Mouse (Mus musculus) midbrain, embryonic 15.5 days (tissue): ENCODE measurements around the gene Smyd3. TPM values are rescaled to one million over a fixed set of nuclear protein-coding genes. Genes with fewer than 3 reads are reported as not detected.

Experiments
- ATAC-seq: fragments of 200-750 bp; cut with Nextera tagmentation; replicated peaks from 2 replicates; pipeline ENCODE4 v1.8.0; 2017; ENCODE audit warnings: moderate TSS enrichment
- H3K27ac ChIP-seq: fragments of 300-500 bp; sonication (generic); 2 replicates; pipeline ENCODE4 v1.5.1; 2015; ENCODE audit warnings: mild to moderate bottlenecking, inconsistent platforms
- H3K27me3 ChIP-seq: fragments of 300-500 bp; sonication (generic); replicated peaks from 2 replicates; pipeline ENCODE4 v1.6.1; 2015; ENCODE audit warnings: inconsistent platforms
- H3K36me3 ChIP-seq: fragments of 300-500 bp; sonication (generic); replicated peaks from 2 replicates; pipeline ENCODE4 v1.6.1; 2015; ENCODE audit warnings: inconsistent platforms
- H3K4me1 ChIP-seq: fragments of 300-500 bp; sonication (generic); 2 replicates; pipeline ENCODE4 v1.6.1; 2015; ENCODE audit warnings: inconsistent platforms
- H3K4me2 ChIP-seq: fragments of 300-500 bp; sonication (generic); 2 replicates; pipeline ENCODE4 v1.6.1; 2015; ENCODE audit warnings: inconsistent platforms, mild to moderate bottlenecking, moderate library complexity
- H3K4me3 ChIP-seq: fragments of 300-500 bp; sonication (generic); 2 replicates; pipeline ENCODE4 v1.5.1; 2015; ENCODE audit warnings: mild to moderate bottlenecking, inconsistent platforms
- H3K9ac ChIP-seq: fragments of 300-500 bp; sonication (generic); 2 replicates; pipeline ENCODE4 v1.6.1; 2015; ENCODE audit warnings: mild to moderate bottlenecking, inconsistent platforms
- H3K9me3 ChIP-seq: fragments of 300-500 bp; sonication (generic); 2 replicates; pipeline ENCODE4 v1.6.1; 2016; ENCODE audit warnings: inconsistent platforms
- WGBS: fragments of 180-500 bp; shearing (Covaris S2); methylation state at CpG from one replicate; pipeline ENCODE4 v1.1.7; 2015; ENCODE audit warnings: mixed read lengths; 5-methylcytosine and 5-hydroxymethylcytosine counted together
- polyA plus RNA-seq: library from polyadenylated mRNA; unstranded; fragments of >200 nt; fragmentation: Nextera tagmentation; extraction: Ambion mirVana; gene quantifications from 2 replicates; pipeline ENCODE4 v1.2.1, GENCODE M21; 2015

Smyd3 gene
- polyA plus RNA-seq, 1 experiment from 2014 or later, result 24.8 TPM

DNA sequence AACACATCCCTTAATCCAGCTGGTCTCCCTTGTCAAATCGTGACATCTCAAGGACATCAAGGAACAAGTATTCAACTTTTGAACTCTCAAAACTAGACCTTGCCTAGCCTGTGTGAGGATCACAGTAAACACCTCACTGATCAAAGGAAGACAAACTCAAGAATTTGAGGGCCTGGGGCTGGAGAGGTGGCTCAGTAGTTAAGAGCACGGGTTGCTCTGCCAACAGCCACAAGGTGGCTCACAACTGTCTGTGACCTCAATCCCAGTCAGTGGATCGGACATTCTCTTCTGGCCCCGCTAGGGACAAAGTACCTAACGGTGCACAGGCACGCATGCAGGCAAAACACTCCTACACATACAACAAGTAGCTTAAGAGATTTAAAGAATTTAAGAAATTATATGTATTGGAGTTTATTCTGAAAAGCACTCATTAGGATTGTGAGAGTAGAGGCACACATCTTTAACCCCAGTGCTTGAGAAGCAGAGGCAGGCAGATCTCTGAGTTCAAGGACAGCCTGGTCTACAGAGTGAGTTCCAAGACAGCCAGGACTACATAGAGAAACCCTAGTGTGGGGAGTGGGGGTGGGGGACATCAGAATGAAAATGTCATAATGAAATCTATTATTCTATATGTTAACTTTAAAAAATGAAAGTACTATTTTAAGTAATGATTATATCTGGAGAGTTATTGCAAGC, 41.2 kb downstream of the Smyd3 start:
- no peaks in the 10 kb centered on the region for H3K9me3 ChIP-seq
- H3K27ac ChIP-seq, result no peak overlapping the region
- H3K27me3 ChIP-seq, result no peaks in the 10 kb centered on the region
- 0 out of 2 replicates have a peak, but pooled peaks cover 2% of the 10 kb centered on the region for H3K4me1 ChIP-seq
- no peak overlapping the region for H3K9ac ChIP-seq
- WGBS, result 52% methylated on average over 6 of the region's 6 CpGs
- ATAC-seq, result peak; percentile 75
- H3K4me2 ChIP-seq, result no peak overlapping the region
- H3K36me3 ChIP-seq, result no peaks in the 10 kb centered on the region
- H3K4me3 ChIP-seq, result no peak overlapping the region

DNA sequence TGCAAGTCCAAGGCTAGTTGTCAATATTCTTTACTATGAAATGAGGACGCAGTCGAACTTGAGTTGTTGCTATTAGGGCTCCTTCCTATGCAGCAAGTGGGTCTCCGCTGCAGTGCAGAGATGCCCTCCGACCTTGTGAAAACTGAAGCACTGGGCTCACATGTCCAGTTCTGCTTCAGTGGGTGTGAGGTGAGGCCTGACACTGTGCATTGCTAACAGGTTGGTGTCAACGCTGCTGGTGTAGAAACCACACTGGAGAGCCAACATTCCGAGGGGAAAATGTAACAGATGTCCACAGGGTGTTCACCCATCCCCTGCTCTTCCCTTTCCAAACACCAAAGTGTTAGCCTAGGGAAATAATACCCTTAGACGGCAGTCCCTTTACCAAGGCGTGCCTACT, 43.1 kb downstream of the Smyd3 start:
- no peak overlapping the region for H3K4me2 ChIP-seq
- no peaks in the 10 kb centered on the region for H3K27me3 ChIP-seq
- H3K36me3 ChIP-seq, result no peaks in the 10 kb centered on the region
- WGBS, result 88% methylated on average over 8 of the region's 8 CpGs
- no peaks in the 10 kb centered on the region for H3K9me3 ChIP-seq
- no peak for ATAC-seq
- 0 out of 2 replicates have a peak, but pooled peaks cover 2% of the 10 kb centered on the region for H3K4me1 ChIP-seq
- H3K4me3 ChIP-seq, result no peak overlapping the region
- no peak overlapping the region for H3K27ac ChIP-seq
- no peak overlapping the region for H3K9ac ChIP-seq

DNA sequence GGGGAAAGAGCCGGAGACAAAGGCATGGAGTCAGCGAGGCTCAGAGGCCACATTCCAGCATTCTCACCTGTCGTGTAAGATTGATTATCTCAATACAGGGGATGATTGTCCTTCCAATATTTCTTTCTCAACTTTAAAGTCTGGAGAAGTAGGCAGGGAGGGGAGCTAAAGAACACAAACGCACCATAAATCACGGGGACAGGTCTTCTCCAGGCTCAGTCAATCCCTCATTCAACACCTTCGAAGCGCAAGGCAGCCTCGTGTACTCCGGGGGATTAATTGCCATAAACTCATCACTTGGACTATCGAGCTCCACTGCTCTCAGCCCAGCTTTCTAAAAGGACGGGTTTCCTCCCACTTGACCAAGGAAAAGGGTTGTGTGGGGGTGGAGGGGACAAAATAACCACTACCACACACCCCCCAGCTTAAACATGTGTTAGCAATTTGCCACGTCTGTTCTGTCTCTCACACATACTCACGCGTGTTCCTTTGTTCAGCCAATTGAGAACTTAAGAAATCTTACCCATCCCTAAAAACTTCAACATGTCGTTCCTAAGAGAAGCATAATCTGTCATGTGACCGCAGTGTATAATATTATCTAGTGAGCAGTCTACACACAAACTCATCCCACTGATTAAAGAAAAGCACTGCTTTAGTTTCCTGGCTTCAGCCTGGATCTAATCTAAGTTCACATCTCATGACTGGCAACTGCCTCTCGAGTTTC, 43.8 kb downstream of the Smyd3 start:
- no peaks in the 10 kb centered on the region for H3K9me3 ChIP-seq
- WGBS, result 88% methylated on average over 17 of the region's 17 CpGs
- no peaks in the 10 kb centered on the region for H3K36me3 ChIP-seq
- no peaks in the 10 kb centered on the region for H3K27me3 ChIP-seq
- ATAC-seq, result no peak
- no peak overlapping the region for H3K9ac ChIP-seq
- H3K4me2 ChIP-seq, result no peak overlapping the region
- H3K27ac ChIP-seq, result no peak overlapping the region
- 0 out of 2 replicates have a peak, but pooled peaks cover 2% of the 10 kb centered on the region for H3K4me1 ChIP-seq
- H3K4me3 ChIP-seq, result no peak overlapping the region

DNA sequence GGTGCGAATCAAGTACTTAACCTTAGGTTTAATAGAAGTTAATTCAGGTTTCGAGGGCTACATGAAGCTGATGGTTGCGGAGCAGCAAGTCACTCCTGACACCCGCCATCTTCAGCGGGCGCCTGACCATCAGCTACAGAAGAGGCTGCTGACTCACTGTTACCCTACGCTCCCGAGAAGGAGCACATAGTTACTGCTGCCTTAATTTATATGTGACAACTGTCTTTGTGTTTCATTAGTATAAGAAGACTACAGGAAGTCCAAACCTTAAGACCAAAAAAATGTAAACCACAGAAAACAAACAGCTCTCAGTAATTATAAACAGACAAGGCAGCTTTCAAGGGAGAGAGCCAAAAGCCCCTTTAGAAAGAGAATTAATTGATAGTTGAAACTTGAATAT, 49.9 kb downstream of the Smyd3 start:
- no peaks in the 10 kb centered on the region for H3K9me3 ChIP-seq
- no peaks in the 10 kb centered on the region for H3K4me1 ChIP-seq
- no peak overlapping the region for H3K9ac ChIP-seq
- H3K36me3 ChIP-seq, result no peaks in the 10 kb centered on the region
- no peak overlapping the region for H3K4me2 ChIP-seq
- WGBS, result 90% methylated on average over 8 of the region's 8 CpGs
- no peak for ATAC-seq
- no peaks in the 10 kb centered on the region for H3K27me3 ChIP-seq
- H3K27ac ChIP-seq, result no peak overlapping the region
- no peak overlapping the region for H3K4me3 ChIP-seq

DNA sequence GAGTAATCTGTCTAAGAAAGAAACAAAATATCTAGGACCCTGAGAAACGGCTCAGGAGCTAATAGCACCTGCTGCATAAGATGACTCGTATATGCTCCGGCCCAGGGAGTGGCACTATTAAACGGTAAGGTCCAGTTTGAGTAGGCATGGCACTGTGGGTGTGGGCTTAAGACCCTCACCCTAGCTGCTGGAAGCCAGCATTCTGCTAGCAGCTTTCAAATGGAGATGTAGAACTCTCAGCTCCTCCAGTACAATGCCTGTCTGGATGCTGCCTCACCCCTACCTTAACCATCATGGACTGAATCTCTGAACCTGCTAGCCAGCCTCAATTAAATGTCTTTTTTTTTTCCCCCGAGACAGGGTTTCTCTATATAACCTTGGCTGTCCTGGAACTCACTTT, 55.5 kb downstream of the Smyd3 start:
- H3K9ac ChIP-seq, result no peak overlapping the region
- H3K4me1 ChIP-seq, result no peaks in the 10 kb centered on the region
- no peaks in the 10 kb centered on the region for H3K27me3 ChIP-seq
- H3K27ac ChIP-seq, result no peak overlapping the region
- no peak overlapping the region for H3K4me3 ChIP-seq
- no peaks in the 10 kb centered on the region for H3K36me3 ChIP-seq
- WGBS, result 89% methylated on average over 5 of the region's 5 CpGs
- H3K9me3 ChIP-seq, result no peaks in the 10 kb centered on the region
- H3K4me2 ChIP-seq, result no peak overlapping the region
- ATAC-seq, result no peak

DNA sequence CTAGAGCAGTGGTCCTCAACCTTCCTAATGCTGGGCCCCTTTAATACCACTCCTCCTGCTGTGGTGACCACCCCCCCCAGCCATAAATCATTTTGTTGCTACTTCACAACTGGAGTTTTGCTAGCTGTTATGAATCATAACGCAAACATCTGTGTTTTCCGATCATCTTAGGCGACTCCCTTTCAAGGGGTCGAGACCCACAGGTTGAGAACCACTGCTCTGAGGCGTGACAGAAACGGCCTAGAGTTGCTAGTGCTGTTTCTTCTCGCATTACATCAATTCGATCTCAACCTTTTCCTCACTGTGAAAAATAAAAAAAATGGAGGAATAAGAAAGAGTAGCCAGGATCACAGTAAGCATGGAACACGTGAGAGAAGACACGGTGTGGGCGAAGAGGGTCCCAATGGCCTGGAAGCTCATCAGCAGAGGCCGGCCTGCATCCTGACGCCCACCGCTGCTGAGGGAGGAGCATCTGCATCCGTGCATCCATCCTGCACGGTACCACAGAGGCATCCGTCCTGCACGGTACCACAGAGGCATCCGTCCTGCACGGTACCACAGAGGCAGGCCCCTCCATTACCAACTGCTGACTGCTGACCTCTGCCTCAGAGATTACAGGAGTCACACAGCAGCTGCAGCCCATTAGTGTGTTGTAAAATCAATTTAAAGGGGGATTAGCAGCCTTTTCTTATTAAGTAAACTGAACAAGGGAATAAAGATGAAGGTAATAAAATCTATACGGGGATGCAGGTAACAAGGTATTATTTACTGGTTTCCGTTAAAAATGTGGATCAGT, 56.6 kb downstream of the Smyd3 start:
- WGBS, result 78% methylated on average over 22 of the region's 22 CpGs
- ATAC-seq, result no peak
- Histone ChIP-seq H3K27ac (no peak overlapping the region), H3K9me3 (no peaks in the 10 kb centered on the region), H3K4me3 (no peak overlapping the region), H3K36me3 (no peaks in the 10 kb centered on the region), H3K27me3 (no peaks in the 10 kb centered on the region), H3K4me1 (no peaks in the 10 kb centered on the region), H3K9ac (no peak overlapping the region), H3K4me2 (no peak overlapping the region)

DNA sequence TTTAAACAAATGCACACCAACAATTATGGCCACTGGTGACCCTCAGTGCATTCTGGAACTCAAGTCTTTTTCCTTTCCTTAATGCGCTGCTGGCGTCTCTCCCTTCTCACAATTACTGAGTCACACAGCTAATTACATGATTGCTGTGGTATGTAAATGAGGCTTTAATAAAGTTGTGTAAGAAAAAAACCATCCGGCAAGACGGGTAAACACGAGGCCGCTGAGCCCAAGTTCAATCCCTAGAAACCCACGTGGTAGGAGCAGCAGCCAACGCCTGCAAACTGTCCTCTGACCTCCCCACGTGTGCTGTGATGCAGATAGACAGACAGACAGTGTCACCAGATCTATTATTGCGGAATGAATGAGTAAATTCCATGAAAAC, 58.9 kb downstream of the Smyd3 start:
- Histone ChIP-seq H3K27me3 (no peaks in the 10 kb centered on the region), H3K4me1 (no peaks in the 10 kb centered on the region), H3K27ac (no peak overlapping the region), H3K4me3 (no peak overlapping the region), H3K4me2 (no peak overlapping the region), H3K9ac (no peak overlapping the region), H3K36me3 (no peaks in the 10 kb centered on the region), H3K9me3 (no peaks in the 10 kb centered on the region)
- no peak for ATAC-seq
- WGBS, result 68% methylated on average over 10 of the region's 10 CpGs

DNA sequence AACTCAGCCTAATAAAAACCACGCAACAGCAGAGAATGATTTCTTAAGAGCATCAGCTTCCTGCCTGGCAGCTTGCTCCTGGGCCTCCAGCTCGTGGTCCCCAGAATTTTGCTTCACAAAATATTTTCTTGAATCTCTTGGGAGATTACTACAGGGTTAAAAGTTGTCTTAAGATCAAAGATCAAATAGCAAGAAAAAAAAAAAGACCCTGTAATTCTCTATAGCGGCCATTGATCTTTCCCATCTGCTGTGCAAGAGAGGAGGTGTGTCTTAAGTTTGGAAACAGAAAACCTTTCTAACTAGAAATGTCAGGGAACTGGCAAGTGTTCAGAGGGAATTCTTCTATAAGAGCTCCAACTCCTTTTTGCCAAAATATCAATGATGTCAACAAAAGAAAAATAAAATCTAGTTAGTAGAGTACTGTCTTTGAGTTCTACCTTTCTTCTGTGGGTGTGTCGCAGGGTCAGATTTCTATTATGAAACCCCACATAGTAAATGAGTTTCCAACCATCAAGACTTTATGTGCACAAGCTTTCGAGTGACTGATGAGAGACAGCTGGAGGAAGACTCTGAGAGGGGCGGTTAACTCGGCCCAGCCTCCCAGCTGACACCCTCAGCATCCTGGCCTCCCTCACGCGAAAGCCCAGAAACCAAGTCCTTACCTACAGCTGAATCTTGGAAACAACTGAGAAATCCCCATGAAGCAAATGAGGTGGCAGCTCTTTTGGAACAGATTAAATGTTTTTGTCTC, 59.4 kb downstream of the Smyd3 start:
- H3K36me3 ChIP-seq, result no peaks in the 10 kb centered on the region
- no peak overlapping the region for H3K27ac ChIP-seq
- no peaks in the 10 kb centered on the region for H3K9me3 ChIP-seq
- no peaks in the 10 kb centered on the region for H3K4me1 ChIP-seq
- no peak for ATAC-seq
- H3K9ac ChIP-seq, result no peak overlapping the region
- H3K27me3 ChIP-seq, result no peaks in the 10 kb centered on the region
- H3K4me3 ChIP-seq, result no peak overlapping the region
- 64% methylated on average over 9 of the region's 9 CpGs for WGBS
- H3K4me2 ChIP-seq, result no peak overlapping the region

DNA sequence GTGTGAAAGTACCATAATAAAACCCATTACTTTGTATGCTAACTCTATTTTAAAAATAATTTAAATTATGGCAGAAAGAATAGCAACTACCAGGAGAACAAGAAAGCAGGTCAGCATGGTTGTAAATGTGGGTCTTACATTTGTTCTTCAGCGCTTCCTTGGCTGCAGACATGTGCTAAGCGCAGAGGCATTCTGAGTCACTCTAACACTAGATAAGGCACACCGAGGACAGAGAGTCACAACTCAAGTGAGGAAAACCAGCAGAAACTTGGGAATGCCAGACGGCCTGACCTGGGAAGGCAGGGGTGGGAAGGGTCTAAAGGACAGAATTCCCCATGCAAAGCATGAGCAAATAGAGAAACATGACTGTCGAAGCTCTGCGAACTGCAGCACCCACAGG, 63.2 kb downstream of the Smyd3 start:
- Histone ChIP-seq H3K27me3 (no peaks in the 10 kb centered on the region), H3K9me3 (no peaks in the 10 kb centered on the region), H3K4me3 (no peak overlapping the region), H3K4me1 (no peaks in the 10 kb centered on the region), H3K36me3 (no peaks in the 10 kb centered on the region), H3K4me2 (no peak overlapping the region), H3K9ac (no peak overlapping the region), H3K27ac (no peak overlapping the region)
- no peak for ATAC-seq
- WGBS, result 84% methylated on average over 6 of the region's 6 CpGs

DNA sequence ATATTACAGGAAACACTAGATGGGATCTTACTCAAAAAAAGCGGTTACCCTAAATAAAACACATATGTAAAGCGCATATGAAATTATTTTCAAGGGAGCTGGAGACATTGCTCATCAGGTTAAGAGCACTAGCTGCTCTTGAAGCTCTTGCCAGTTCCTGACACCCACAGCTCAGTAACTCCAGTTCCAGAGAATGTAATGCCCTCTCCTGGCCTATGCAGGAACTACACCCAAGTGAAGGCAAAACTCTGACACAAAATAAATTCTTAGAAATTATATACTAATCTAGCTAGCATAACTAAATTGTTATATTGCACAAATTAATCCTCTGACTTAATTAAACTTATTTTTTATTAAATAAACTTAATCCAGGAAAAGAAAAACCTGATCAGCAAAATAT, 66.6 kb downstream of the Smyd3 start:
- H3K4me2 ChIP-seq, result no peak overlapping the region
- no peaks in the 10 kb centered on the region for H3K9me3 ChIP-seq
- no peak overlapping the region for H3K27ac ChIP-seq
- WGBS, result 93% methylated on average over 2 of the region's 2 CpGs
- H3K4me1 ChIP-seq, result 0 out of 2 replicates have a peak, but pooled peaks cover 2% of the 10 kb centered on the region
- H3K27me3 ChIP-seq, result no peaks in the 10 kb centered on the region
- no peak overlapping the region for H3K9ac ChIP-seq
- H3K4me3 ChIP-seq, result no peak overlapping the region
- no peaks in the 10 kb centered on the region for H3K36me3 ChIP-seq
- no peak for ATAC-seq

DNA sequence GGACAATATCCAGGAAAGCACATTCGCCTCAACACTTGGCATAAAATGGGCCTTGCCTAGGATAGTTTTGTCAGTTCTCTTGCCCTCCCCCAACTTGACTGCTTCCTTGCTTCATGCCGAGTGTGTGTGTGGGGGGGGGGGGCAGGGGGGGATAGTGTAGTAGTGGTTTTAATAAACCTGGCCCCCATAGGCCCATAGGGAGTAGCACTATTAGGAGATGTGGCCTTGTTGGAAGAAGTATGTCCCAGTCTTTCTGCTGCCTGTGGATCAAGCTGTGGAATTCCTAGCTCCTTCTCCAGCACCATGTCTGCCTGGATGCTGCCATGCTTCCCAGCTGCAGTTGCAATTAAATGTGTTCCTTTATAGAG, 71.0 kb downstream of the Smyd3 start:
- H3K4me3 ChIP-seq, result no peak overlapping the region
- H3K27me3 ChIP-seq, result no peaks in the 10 kb centered on the region
- WGBS, result 28% methylated on average over 2 of the region's 2 CpGs
- H3K9me3 ChIP-seq, result no peaks in the 10 kb centered on the region
- ATAC-seq, result peak; percentile 26
- H3K4me1 ChIP-seq, result 0 out of 2 replicates have a peak, but pooled peaks cover 7% of the 10 kb centered on the region
- H3K4me2 ChIP-seq, result peak overlapping the region; percentile 8; the same call in 1 of the 2 replicates
- no peaks in the 10 kb centered on the region for H3K36me3 ChIP-seq
- no peak overlapping the region for H3K27ac ChIP-seq
- no peak overlapping the region for H3K9ac ChIP-seq
